Mouse (Mus musculus) lung, embryonic 14.5 days (tissue): ENCODE results near the gene Tagln2. TPM values are rescaled to one million over a fixed set of nuclear protein-coding genes. Genes with fewer than 3 reads are reported as not detected.

ENCODE experiments used
- ATAC-seq: fragments of 200-750 bp; cut with Nextera tagmentation; 2 replicates; pipeline ENCODE4 v1.8.0; 2017; ENCODE audit warnings: mild to moderate bottlenecking, moderate TSS enrichment, moderate library complexity; ENCODE audit not compliant: insufficient read depth
- DNase-seq: peaks from one replicate; pipeline ENCODE4 v3.0.0-alpha.2; 2015
- H3K27ac ChIP-seq: fragments of 300-500 bp; sonication (generic); 2 replicates; pipeline ENCODE4 v1.5.1; 2014; ENCODE audit warnings: low read depth, mild to moderate bottlenecking, moderate library complexity
- H3K27me3 ChIP-seq: fragments of 300-500 bp; sonication (generic); 2 replicates; pipeline ENCODE4 v1.6.1; 2014; ENCODE audit warnings: low read length, control low read depth; ENCODE audit not compliant: insufficient read depth
- H3K36me3 ChIP-seq: fragments of 300-500 bp; sonication (generic); 2 replicates; pipeline ENCODE4 v1.6.1; 2014; ENCODE audit warnings: control low read depth; ENCODE audit not compliant: insufficient read depth
- H3K4me1 ChIP-seq: fragments of 300-500 bp; sonication (generic); 2 replicates; pipeline ENCODE4 v1.6.1; 2014; ENCODE audit warnings: antibody characterized with exemption, control low read depth; ENCODE audit not compliant: insufficient read depth
- H3K4me2 ChIP-seq: fragments of 300-500 bp; sonication (generic); 2 replicates; pipeline ENCODE4 v1.6.1; 2014; ENCODE audit warnings: mild to moderate bottlenecking
- H3K4me3 ChIP-seq: fragments of 300-500 bp; sonication (generic); 2 replicates; pipeline ENCODE4 v1.5.1; 2014; ENCODE audit warnings: low read depth, low read length
- H3K9ac ChIP-seq: fragments of 300-500 bp; sonication (generic); 2 replicates; pipeline ENCODE4 v1.6.1; 2014
- H3K9me3 ChIP-seq: fragments of 300-500 bp; sonication (generic); 2 replicates; pipeline ENCODE4 v1.6.1; 2016; ENCODE audit warnings: low read depth, low read length, control low read depth
- CTCF ChIP-seq: IDR thresholded peaks from 2 replicates; pipeline ENCODE4 v1.5.1; 2016; ENCODE audit warnings: antibody characterized with exemption, low read depth
- WGBS: fragments of 180-500 bp; shearing (Covaris S2); extraction: QIAGEN DNeasy Blood & Tissue Kit; methylation state at CpG from one replicate; pipeline ENCODE4 v1.1.7; 2014; 5-methylcytosine and 5-hydroxymethylcytosine counted together
- polyA plus RNA-seq: library from polyadenylated mRNA; unstranded; fragments of >200 nt; fragmentation: Nextera tagmentation; extraction: Ambion mirVana; gene quantifications from 2 replicates; pipeline ENCODE4 v1.2.1, GENCODE M21; 2014

The Tagln2 gene
- polyA plus RNA-seq, 1 experiment from 2014 or later: 395 TPM

DNA sequence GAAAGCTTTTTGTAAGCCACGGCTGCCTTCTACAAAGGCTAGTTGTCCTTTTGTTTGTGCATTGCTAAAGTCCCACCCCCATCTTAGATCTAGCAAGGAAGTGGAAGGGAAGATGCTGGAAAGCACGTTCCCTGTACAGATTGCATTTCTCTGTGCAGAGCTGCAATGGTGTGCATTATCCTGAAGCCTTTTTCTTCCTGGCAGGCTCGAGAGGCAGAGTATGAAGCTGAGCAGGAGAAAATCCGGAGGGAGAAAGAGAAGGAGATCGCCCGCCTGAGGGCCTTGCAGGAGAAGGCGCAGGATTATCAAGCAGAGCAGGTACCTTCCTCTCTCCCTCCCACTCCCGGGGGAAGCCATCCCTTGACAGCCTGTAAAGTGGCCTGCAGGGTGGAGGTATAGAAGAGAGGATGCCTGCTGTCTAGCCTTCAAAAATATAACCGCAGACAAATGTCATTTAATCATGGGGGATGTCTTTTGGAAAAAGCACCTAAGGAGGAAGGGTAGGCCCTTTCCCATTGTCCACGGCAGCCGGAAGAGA, 40.5 kb downstream of the Tagln2 start:
- Histone ChIP-seq H3K9ac (no peak overlapping the region), H3K4me3 (no peak overlapping the region), H3K4me1 (no peaks in the 10 kb centered on the region), H3K27ac (no peak overlapping the region), H3K4me2 (no peak overlapping the region), H3K9me3 (no peaks in the 10 kb centered on the region), H3K36me3 (no peaks in the 10 kb centered on the region), H3K27me3 (no peaks in the 10 kb centered on the region)
- no peak for DNase-seq
- WGBS: 54% methylated on average over 11 of the region's 11 CpGs
- no peak for TF ChIP-seq CTCF
- ATAC-seq: no peak

GRCm38 (mm10) chr1:172546062-172546461, 46.2 kb downstream of the Tagln2 start:
- Histone ChIP-seq H3K4me1 (peaks cover 5% of the 10 kb centered on the region; the same call in 1 of the 2 replicates), H3K27me3 (0 out of 2 replicates have a peak, but pooled peaks cover 3% of the 10 kb centered on the region), H3K27ac (no peak overlapping the region), H3K4me3 (no peak overlapping the region), H3K4me2 (no peak overlapping the region), H3K9ac (no peak overlapping the region), H3K36me3 (no peaks in the 10 kb centered on the region), H3K9me3 (no peaks in the 10 kb centered on the region)
- 73% methylated on average over 4 of the region's 4 CpGs for WGBS
- TF ChIP-seq CTCF: no peak
- DNase-seq: no peak
- ATAC-seq: no peak

DNA sequence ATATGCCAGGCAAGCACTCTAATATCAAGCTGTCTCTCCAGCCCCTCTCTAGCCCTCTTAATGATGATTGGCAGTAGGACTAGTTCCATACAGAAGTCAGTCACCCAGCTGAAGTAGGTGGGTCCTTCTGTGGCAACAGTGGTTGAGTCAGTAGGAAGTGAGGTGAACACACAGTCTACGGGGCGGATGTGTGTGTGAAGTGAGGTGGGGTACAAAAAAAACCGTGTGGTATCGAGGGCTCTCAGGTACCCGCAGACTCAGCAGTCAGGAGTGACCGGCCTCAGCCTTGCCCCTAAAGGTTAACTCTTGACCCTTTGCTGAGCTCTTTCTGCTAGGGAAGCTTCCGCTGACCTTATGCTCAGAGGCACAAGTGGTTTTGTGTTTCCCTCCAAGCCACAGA, 48.7 kb downstream of the Tagln2 start:
- ATAC-seq (no peak), DNase-seq (no peak)
- H3K4me2 ChIP-seq: no peak overlapping the region
- H3K27me3 ChIP-seq: 0 out of 2 replicates have a peak, but pooled peaks cover 3% of the 10 kb centered on the region
- TF ChIP-seq CTCF: no peak
- peaks cover 7% of the 10 kb centered on the region; the same call in 1 of the 2 replicates for H3K4me1 ChIP-seq
- WGBS: 39% methylated on average over 7 of the region's 7 CpGs
- H3K4me3 ChIP-seq: no peak overlapping the region
- H3K9ac ChIP-seq: no peak overlapping the region
- H3K27ac ChIP-seq: no peak overlapping the region
- H3K36me3 ChIP-seq: no peaks in the 10 kb centered on the region
- H3K9me3 ChIP-seq: no peaks in the 10 kb centered on the region

DNA sequence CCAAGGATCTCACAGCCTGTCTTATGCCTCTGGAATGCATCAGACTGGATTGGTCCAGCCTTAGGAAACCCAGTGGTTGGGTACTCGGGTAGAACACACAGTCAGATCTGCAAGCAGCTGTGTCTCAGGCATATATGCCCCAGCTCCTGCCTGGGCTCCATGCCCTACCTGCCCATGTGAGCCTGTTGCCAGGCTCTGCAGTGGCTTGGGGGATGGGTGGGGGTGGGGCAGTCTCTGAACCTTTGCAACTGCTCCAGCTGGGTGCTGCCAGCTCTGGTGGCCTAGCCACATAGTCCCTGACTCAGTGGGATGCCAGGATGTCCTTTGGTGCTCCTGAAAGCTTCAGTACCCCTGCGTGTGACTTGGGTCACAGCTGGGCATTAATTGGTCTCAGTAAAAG, 49.5 kb downstream of the Tagln2 start:
- Histone ChIP-seq H3K36me3 (no peaks in the 10 kb centered on the region), H3K4me3 (0 out of 2 replicates have a peak overlapping the region, but pooled peaks have one; percentile 34), H3K4me1 (peaks cover 7% of the 10 kb centered on the region; the same call in 1 of the 2 replicates), H3K27ac (no peak overlapping the region), H3K9me3 (no peaks in the 10 kb centered on the region), H3K9ac (no peak overlapping the region), H3K27me3 (0 out of 2 replicates have a peak, but pooled peaks cover 3% of the 10 kb centered on the region), H3K4me2 (peak overlapping the region; percentile 65)
- DNase-seq (no peak), ATAC-seq (no peak)
- TF ChIP-seq CTCF: no peak
- WGBS: 15% methylated on average over 2 of the region's 2 CpGs

- DNase-seq: no peak
- no peak overlapping the region for H3K27ac ChIP-seq
- H3K9ac ChIP-seq: peak overlapping the region; percentile 38
- TF ChIP-seq CTCF: no peak
- peak overlapping the region; percentile 34 for H3K4me3 ChIP-seq
- 0 out of 2 replicates have a peak, but pooled peaks cover 3% of the 10 kb centered on the region for H3K27me3 ChIP-seq
- ATAC-seq: no peak
- no peaks in the 10 kb centered on the region for H3K36me3 ChIP-seq
- 6% methylated on average over 8 of the region's 8 CpGs for WGBS
- peak overlapping the region; percentile 65 for H3K4me2 ChIP-seq
- H3K9me3 ChIP-seq: no peaks in the 10 kb centered on the region
- peaks cover 7% of the 10 kb centered on the region; the same call in 1 of the 2 replicates for H3K4me1 ChIP-seq
Measured at GRCm38 (mm10) chr1:172549717-172550116, 49.9 kb downstream of the Tagln2 start.

DNA sequence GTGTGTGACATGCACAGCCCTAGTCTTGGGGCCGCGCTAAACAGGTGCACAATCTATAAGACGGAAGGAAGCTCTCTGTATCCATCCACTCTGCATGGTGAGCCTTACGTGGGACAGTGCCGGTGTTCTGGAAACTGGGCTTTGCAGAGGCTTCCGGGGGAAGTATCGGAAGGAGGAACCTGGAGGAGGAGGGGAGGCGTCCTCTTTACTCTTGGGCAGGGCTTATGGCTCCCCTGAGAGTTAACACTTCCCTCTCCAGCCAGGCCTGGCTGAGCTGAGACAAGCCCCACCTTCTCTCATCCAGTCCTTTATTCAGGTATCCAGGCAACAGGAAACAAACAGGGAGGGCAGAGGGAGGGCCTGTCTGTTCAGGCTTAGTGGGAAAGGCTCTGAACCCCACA, 50.7 kb downstream of the Tagln2 start:
- DNase-seq: peak; percentile 73
- 2% methylated on average over 8 of the region's 8 CpGs for WGBS
- Histone ChIP-seq H3K4me3 (peak overlapping the region; percentile 34), H3K9ac (peak overlapping the region; percentile 38), H3K27me3 (0 out of 2 replicates have a peak, but pooled peaks cover 3% of the 10 kb centered on the region), H3K27ac (no peak overlapping the region; the same call in 1 of the 2 replicates), H3K36me3 (no peaks in the 10 kb centered on the region), H3K4me2 (peak overlapping the region; percentile 65), H3K9me3 (no peaks in the 10 kb centered on the region), H3K4me1 (peaks cover 7% of the 10 kb centered on the region; the same call in 1 of the 2 replicates)
- peak; percentile 87 for ATAC-seq
- TF ChIP-seq CTCF: no peak

DNA sequence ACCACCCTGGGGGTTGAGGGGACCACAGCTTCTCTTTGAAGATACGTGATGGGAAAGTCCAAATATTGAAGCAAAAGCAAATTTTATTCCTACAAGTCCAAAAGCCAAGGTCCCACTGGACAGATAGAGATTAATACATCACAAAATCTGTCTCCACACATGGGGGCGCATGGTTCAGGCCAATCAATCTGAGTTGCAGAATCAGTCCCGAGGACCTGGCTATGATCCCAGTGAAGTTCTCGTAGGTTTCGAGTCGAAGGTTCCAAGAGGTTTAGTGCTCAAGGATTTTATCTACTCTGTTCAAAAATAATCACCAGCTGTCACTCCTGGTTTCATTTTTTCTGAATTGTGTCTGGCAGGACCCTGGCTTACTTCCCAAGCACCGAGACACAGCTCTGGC, 51.2 kb downstream of the Tagln2 start:
- H3K9ac ChIP-seq: no peak overlapping the region; the same call in 1 of the 2 replicates
- H3K27ac ChIP-seq: no peak overlapping the region
- 25% methylated on average over 7 of the region's 7 CpGs for WGBS
- H3K4me3 ChIP-seq: peak overlapping the region; percentile 34; the same call in 1 of the 2 replicates
- H3K4me1 ChIP-seq: peaks cover 7% of the 10 kb centered on the region; the same call in 1 of the 2 replicates
- ATAC-seq (no peak), DNase-seq (peak; percentile 25)
- peak overlapping the region; percentile 65 for H3K4me2 ChIP-seq
- H3K27me3 ChIP-seq: 0 out of 2 replicates have a peak, but pooled peaks cover 3% of the 10 kb centered on the region
- H3K9me3 ChIP-seq: no peaks in the 10 kb centered on the region
- TF ChIP-seq CTCF: no peak
- H3K36me3 ChIP-seq: no peaks in the 10 kb centered on the region
